Mouse (Mus musculus): ENCODE measurements around the gene Emx1.

DNA sequence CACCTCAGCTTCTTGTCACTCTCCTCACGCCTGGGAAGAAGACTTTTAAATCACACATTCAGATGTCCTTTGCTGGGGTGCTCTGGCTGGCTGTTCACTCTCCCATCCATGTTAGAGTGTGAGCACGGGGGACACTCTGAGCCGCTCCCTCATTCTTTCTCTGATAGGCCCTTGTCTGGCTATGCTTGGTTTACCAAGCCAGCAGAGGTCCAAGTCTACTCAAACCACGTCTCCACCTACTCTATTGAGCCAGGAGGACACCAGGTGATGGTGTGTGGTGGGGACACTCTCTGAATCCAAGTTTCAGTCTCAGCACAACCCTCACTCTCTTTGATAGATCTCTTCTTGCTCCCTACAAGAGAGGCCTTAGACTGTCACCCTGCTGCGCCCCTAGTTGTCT lies 20.1 kb downstream of the Emx1 start:
- TF ChIP-seq POLR2A (IDR thresholded peaks at IDR 0.05; ENCODE audit: insufficient read depth, low read depth, low read length) (no peak), CTCF (IDR thresholded peaks at IDR 0.05) (no peak)

Measured in heart, adult 2 months (tissue).